ENCODE assay signal across 31 mouse cellular contexts in genomic region chr1:168497801-168498200, GRCm38 (mm10).
DNase-seq lines count a peak whose midpoint lies in the region; ATAC-seq lines count a peak whose summit lies in the region.
"Had no signal": no experiment of that assay in that cellular context is flagged by ENCODE, and none has a peak within 500 bp of the region (broad histone marks: within the 10 kb centered on the region; RNA-seq: fewer than 3 reads in every experiment).

No protein-coding gene starts in this region.

- no peak overlapping the region for H3K27ac ChIP-seq in kidney, embryonic 16.5 days (ENCODE audit: low read length)
- no peak overlapping the region for H3K27ac ChIP-seq in liver, embryonic 16.5 days (ENCODE audit: low read length)
- no peak overlapping the region for H3K27ac ChIP-seq in liver, embryonic 12.5 days
- H3K27ac ChIP-seq in intestine, embryonic 16.5 days (ENCODE audit: low read length), result no peak overlapping the region
- no peak overlapping the region for H3K27ac ChIP-seq in heart, embryonic 10.5 days
- H3K27ac ChIP-seq: embryonic facial prominence, embryonic 13.5 days; heart, adult 2 months; heart, embryonic 13.5 days; hindbrain, embryonic 10.5 days; layer of hippocampus, adult 2 months; left cerebral cortex, adult 2 months; limb, embryonic 12.5 days; liver, embryonic 14.5 days; macrophage; neural tube, embryonic 15.5 days had no signal

- WGBS in kidney, embryonic 16.5 days, result 65% methylated on average over 4 of the region's 4 CpGs
- WGBS in liver, embryonic 16.5 days (ENCODE audit: insufficient replicate concordance), result 52% methylated on average over 4 of the region's 4 CpGs
- 61% methylated on average over 4 of the region's 4 CpGs for WGBS in liver, embryonic 12.5 days (ENCODE audit: insufficient replicate concordance)
- 53% methylated on average over 4 of the region's 4 CpGs for WGBS in intestine, embryonic 16.5 days
- 81% methylated on average over 4 of the region's 4 CpGs for WGBS in heart, embryonic 10.5 days

- H3K9me3 ChIP-seq in kidney, embryonic 16.5 days (ENCODE audit: low read length), result no peaks in the 10 kb centered on the region
- H3K9me3 ChIP-seq in liver, embryonic 16.5 days (replicated peaks; ENCODE audit: control insufficient read depth, low read length), result no peaks in the 10 kb centered on the region
- H3K9me3 ChIP-seq in liver, embryonic 12.5 days (replicated peaks), result no peaks in the 10 kb centered on the region
- no peaks in the 10 kb centered on the region for H3K9me3 ChIP-seq in intestine, embryonic 16.5 days (ENCODE audit: control insufficient read depth, low read length)
- H3K9me3 ChIP-seq in heart, embryonic 10.5 days, result no peaks in the 10 kb centered on the region
- H3K9me3 ChIP-seq: embryonic facial prominence, embryonic 13.5 days; heart, embryonic 13.5 days; hindbrain, embryonic 10.5 days; limb, embryonic 12.5 days; neural tube, embryonic 15.5 days had no signal

- H3K4me2 ChIP-seq in kidney, embryonic 16.5 days (replicated peaks; ENCODE audit: low read depth, low read length), result no peak overlapping the region
- H3K4me2 ChIP-seq in liver, embryonic 16.5 days (ENCODE audit: low read depth, low read length), result no peak overlapping the region
- no peak overlapping the region for H3K4me2 ChIP-seq in liver, embryonic 12.5 days
- H3K4me2 ChIP-seq in intestine, embryonic 16.5 days (ENCODE audit: low read depth, low read length), result no peak overlapping the region
- H3K4me2 ChIP-seq: embryonic facial prominence, embryonic 13.5 days; heart, embryonic 13.5 days; limb, embryonic 12.5 days; neural tube, embryonic 15.5 days had no signal

- no peaks in the 10 kb centered on the region for H3K36me3 ChIP-seq in kidney, embryonic 16.5 days (ENCODE audit: insufficient read depth, low read length)
- no peaks in the 10 kb centered on the region for H3K36me3 ChIP-seq in liver, embryonic 16.5 days (ENCODE audit: control insufficient read depth, insufficient read depth)
- H3K36me3 ChIP-seq in liver, embryonic 12.5 days, result no peaks in the 10 kb centered on the region
- no peaks in the 10 kb centered on the region for H3K36me3 ChIP-seq in intestine, embryonic 16.5 days (ENCODE audit: control insufficient read depth, insufficient read depth, low read length)
- no peaks in the 10 kb centered on the region for H3K36me3 ChIP-seq in heart, embryonic 10.5 days
- H3K36me3 ChIP-seq: embryonic facial prominence, embryonic 13.5 days; G1E; heart, embryonic 13.5 days; hindbrain, embryonic 10.5 days; limb, embryonic 12.5 days; neural tube, embryonic 15.5 days had no signal

- H3K4me1 ChIP-seq in kidney, embryonic 16.5 days (ENCODE audit: insufficient read depth, low read length), result peaks cover 8% of the 10 kb centered on the region; the same call in 1 of the 2 replicates
- H3K4me1 ChIP-seq in liver, embryonic 16.5 days (ENCODE audit: control insufficient read depth, low read depth, low read length), result no peaks in the 10 kb centered on the region
- no peaks in the 10 kb centered on the region for H3K4me1 ChIP-seq in liver, embryonic 12.5 days
- H3K4me1 ChIP-seq in intestine, embryonic 16.5 days (ENCODE audit: control insufficient read depth, insufficient read depth, low read length), result no peaks in the 10 kb centered on the region
- peaks cover 6% of the 10 kb centered on the region; the same call in 1 of the 2 replicates for H3K4me1 ChIP-seq in heart, embryonic 10.5 days

- no peak overlapping the region for H3K4me3 ChIP-seq in kidney, embryonic 16.5 days (ENCODE audit: low read length)
- no peak overlapping the region for H3K4me3 ChIP-seq in liver, embryonic 16.5 days (ENCODE audit: low read depth, low read length)
- H3K4me3 ChIP-seq in liver, embryonic 12.5 days, result no peak overlapping the region
- H3K4me3 ChIP-seq in intestine, embryonic 16.5 days (ENCODE audit: low read length), result no peak overlapping the region
- H3K4me3 ChIP-seq in heart, embryonic 10.5 days, result no peak overlapping the region
- H3K4me3 ChIP-seq: embryonic facial prominence, embryonic 13.5 days; heart, adult 2 months; heart, embryonic 13.5 days; hindbrain, embryonic 10.5 days; layer of hippocampus, adult 2 months; left cerebral cortex, adult 2 months; limb, embryonic 12.5 days; neural tube, embryonic 15.5 days had no signal

- ATAC-seq in kidney, embryonic 16.5 days (ENCODE audit: low FRiP score, low TSS enrichment), result no peak
- ATAC-seq in liver, embryonic 16.5 days (ENCODE audit: low read depth), result peak; percentile 77
- no peak for ATAC-seq in liver, embryonic 12.5 days
- peak; percentile 81 for ATAC-seq in intestine, embryonic 16.5 days
- ATAC-seq: forebrain, embryonic 16.5 days; hindbrain, embryonic 16.5 days; Patski had no signal

- H3K27me3 ChIP-seq in kidney, embryonic 16.5 days (ENCODE audit: insufficient read depth, low read length), result no peaks in the 10 kb centered on the region
- no peaks in the 10 kb centered on the region for H3K27me3 ChIP-seq in liver, embryonic 16.5 days (ENCODE audit: control insufficient read depth, insufficient read depth, low read depth, low read length)
- H3K27me3 ChIP-seq in liver, embryonic 12.5 days (replicated peaks), result no peaks in the 10 kb centered on the region
- H3K27me3 ChIP-seq in intestine, embryonic 16.5 days (replicated peaks; ENCODE audit: control insufficient read depth, insufficient read depth, low read length), result no peaks in the 10 kb centered on the region
- H3K27me3 ChIP-seq in heart, embryonic 10.5 days (ENCODE audit: insufficient read depth, poor library complexity, severe bottlenecking), result no peaks in the 10 kb centered on the region
- H3K27me3 ChIP-seq: embryonic facial prominence, embryonic 13.5 days; heart, embryonic 13.5 days; limb, embryonic 12.5 days; neural tube, embryonic 15.5 days; Patski had no signal

- H3K9ac ChIP-seq in kidney, embryonic 16.5 days (replicated peaks; ENCODE audit: low read length), result no peak overlapping the region
- H3K9ac ChIP-seq in liver, embryonic 16.5 days (ENCODE audit: low read depth, low read length), result no peak overlapping the region
- H3K9ac ChIP-seq in liver, embryonic 12.5 days, result no peak overlapping the region
- H3K9ac ChIP-seq in intestine, embryonic 16.5 days (ENCODE audit: low read depth, low read length), result no peak overlapping the region
- H3K9ac ChIP-seq: embryonic facial prominence, embryonic 13.5 days; heart, embryonic 13.5 days; limb, embryonic 12.5 days; liver, embryonic 14.5 days; neural tube, embryonic 15.5 days had no signal

- peak; percentile 31 for DNase-seq in kidney, adult 18-20 months
- peak; percentile 41 to 58 for DNase-seq in kidney, postnatal 25 days
- DNase-seq in heart, embryonic 10.5 days (ENCODE audit: low spot score), result no peak
- no peak for DNase-seq in thymus, adult 18-20 months
- DNase-seq: adrenal gland, postnatal 25 days; cerebellum, adult 11-12 months; cerebellum, adult 9-11 months; heart, adult 2 months; heart, postnatal 10 days; lung, postnatal 10 days; midbrain, embryonic 14.5 days; retina, postnatal 1 day; right cerebral cortex, postnatal 14 days; thymus, postnatal 25 days had no signal

Comparison
In these comparisons a context has a peak if more than half of its experiments do, and no peak if none do; other contexts are left out.
1. ATAC-seq: peak in liver, embryonic 16.5 days (single experiment) and intestine, embryonic 16.5 days (single experiment); none in kidney, embryonic 16.5 days (single experiment) and liver, embryonic 12.5 days (single experiment).
2. DNase-seq: peak in kidney, adult 18-20 months (single experiment) and kidney, postnatal 25 days (2 of 2); none in heart, embryonic 10.5 days (single experiment) and thymus, adult 18-20 months (0 of 2).